Mouse (Mus musculus): ENCODE results near the gene Fgf15. TPM values are rescaled to one million over a fixed set of nuclear protein-coding genes. Genes with fewer than 3 reads are reported as not detected.
A peak's percentile ranks its signal among the peaks of the same experiment; 100 is the strongest.

The Fgf15 gene
- polyA plus RNA-seq, 1 experiment = not detected

DNA sequence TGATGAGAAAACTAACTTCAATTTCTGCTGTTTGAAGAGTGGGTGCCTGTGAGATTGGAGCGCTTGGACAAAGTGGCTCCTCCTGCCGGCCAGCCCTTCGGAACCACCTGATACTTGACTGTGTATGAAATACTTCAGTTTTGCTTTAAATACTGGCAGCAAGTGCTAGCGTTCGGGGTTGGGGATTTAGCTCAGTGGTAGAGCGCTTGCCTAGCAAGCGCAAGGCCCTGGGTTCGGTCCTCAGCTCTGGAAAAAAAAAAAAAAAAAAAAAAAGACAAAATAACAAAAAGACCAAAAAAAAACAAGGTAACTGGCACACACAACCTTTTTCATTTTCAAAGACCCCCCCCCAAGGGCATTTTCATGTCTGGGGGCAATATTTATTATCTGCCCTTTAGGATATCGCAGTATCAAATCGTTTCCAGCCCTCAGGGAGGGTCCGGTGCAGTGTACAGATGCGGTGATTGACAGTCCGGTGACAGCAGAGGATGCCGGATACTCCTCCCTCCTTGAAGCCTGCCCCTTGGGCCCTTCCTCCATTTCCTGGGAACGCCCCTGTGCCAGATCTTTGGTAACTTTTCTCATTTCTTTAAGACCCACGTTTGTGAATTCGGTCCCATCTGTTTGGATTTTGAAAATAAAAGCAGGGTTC, 18.1 kb downstream of the Fgf15 start:
- Histone ChIP-seq H3K27me3 (ENCODE audit: control insufficient read depth, insufficient read depth, low read length) (no peaks in the 10 kb centered on the region), H3K4me3 (ENCODE audit: control insufficient read depth, low read depth, low read length) (peak overlapping the region; percentile 98), H3K36me3 (ENCODE audit: control insufficient read depth, insufficient read depth, low read length) (peaks cover 1% of the 10 kb centered on the region), H3K27ac (ENCODE audit: control insufficient read depth, insufficient read depth, low read depth, low read length) (peak overlapping the region; percentile 71), H3K4me1 (ENCODE audit: control insufficient read depth, insufficient read depth, low read length) (peaks cover 4% of the 10 kb centered on the region)
- TF ChIP-seq POLR2A (IDR thresholded peaks at IDR 0.05; ENCODE audit: control insufficient read depth, low read depth, low read length) (no peak), CTCF (IDR thresholded peaks at IDR 0.05; ENCODE audit: control insufficient read depth, insufficient read depth, insufficient replicate concordance, low read depth, low read length) (no peak)

DNA sequence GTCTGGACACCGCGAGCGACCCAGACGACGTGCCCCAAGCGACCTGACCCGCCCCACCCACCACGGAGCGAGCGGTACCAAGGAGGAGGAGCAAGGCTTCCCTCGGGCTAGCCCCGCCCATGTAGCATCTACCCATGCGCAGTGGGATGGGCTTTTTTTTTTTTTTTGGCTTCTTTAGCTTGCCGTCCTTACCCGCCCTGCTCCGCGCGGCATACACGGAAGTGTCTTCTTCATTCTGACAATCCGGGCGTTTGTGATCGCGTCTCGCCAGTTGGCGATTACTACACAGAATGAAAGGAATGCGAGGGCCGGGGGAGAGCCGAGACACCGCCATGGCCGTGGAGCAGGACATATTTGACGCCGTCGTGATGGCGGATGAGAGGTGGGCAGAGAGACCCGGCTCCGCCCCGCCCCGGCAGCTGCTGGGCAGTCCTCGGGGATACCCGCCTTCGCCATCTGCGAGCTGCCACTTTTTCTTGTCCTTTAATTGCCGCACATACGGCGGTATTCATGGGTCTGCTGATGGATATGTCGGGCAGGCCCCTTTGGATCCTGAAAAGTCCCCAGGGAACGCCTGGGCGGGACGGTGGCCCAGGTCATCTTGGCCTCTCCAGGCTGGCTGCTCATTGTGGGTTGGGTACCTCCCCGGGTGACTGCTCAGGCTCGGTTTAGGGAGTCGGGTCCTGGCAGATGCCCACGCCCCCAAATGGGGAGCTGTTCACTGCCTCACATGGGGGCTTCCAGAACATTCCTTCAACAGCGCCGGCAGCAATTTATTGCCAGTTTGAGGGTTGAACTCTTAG, 18.8 kb downstream of the Fgf15 start, which contains the start of gene LTO1:
LTO1 (plus strand) TSS at position 153 of the 803 bp plus-strand sequence.
- TF ChIP-seq POLR2A (IDR thresholded peaks at IDR 0.05; ENCODE audit: control insufficient read depth, low read depth, low read length) = peak; percentile 77
- TF ChIP-seq CTCF (IDR thresholded peaks at IDR 0.05; ENCODE audit: control insufficient read depth, insufficient read depth, insufficient replicate concordance, low read depth, low read length) = no peak
- peaks cover 4% of the 10 kb centered on the region for H3K4me1 ChIP-seq (ENCODE audit: control insufficient read depth, insufficient read depth, low read length)
- peak within 1 kb of the TSS; percentile 89 for H3K27ac ChIP-seq (ENCODE audit: control insufficient read depth, insufficient read depth, low read depth, low read length)

DNA sequence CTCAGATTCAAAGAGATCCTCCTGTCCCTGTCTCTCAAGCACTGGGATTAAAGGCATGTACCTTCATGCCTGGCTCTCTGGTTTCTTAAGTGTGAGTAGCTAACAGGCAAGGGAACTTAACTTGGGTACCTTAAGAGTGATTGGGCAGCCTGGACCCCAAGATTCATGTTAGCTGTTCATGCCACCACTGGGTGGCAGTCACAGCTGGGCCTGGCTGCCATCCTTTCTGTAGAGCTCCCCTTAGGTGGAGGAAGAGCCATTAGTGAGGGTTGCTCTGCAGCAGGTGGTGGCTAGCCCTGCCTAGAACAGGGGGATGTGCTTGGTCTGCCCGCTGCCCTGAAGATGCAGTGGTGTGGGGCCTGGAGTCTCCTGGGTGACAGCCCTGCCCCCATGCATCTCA, 22.5 kb downstream of the Fgf15 start:
- no peak overlapping the region for H3K27ac ChIP-seq (ENCODE audit: control insufficient read depth, insufficient read depth, low read depth, low read length)
- peaks cover 4% of the 10 kb centered on the region for H3K4me1 ChIP-seq (ENCODE audit: control insufficient read depth, insufficient read depth, low read length)
- H3K4me3 ChIP-seq (ENCODE audit: control insufficient read depth, low read depth, low read length) = no peak overlapping the region
- peaks cover 1% of the 10 kb centered on the region for H3K36me3 ChIP-seq (ENCODE audit: control insufficient read depth, insufficient read depth, low read length)
- TF ChIP-seq CTCF (IDR thresholded peaks at IDR 0.05; ENCODE audit: control insufficient read depth, insufficient read depth, insufficient replicate concordance, low read depth, low read length) (no peak), POLR2A (IDR thresholded peaks at IDR 0.05; ENCODE audit: control insufficient read depth, low read depth, low read length) (no peak)
- H3K27me3 ChIP-seq (ENCODE audit: control insufficient read depth, insufficient read depth, low read length) = no peaks in the 10 kb centered on the region

More for the DNA sequence above, 18.8 kb downstream of the Fgf15 start, which contains the start of gene LTO1:
- Histone ChIP-seq H3K36me3 (ENCODE audit: control insufficient read depth, insufficient read depth, low read length) (peaks cover 1% of the 10 kb centered on the region), H3K4me3 (ENCODE audit: control insufficient read depth, low read depth, low read length) (peak within 1 kb of the TSS; percentile 98), H3K27me3 (ENCODE audit: control insufficient read depth, insufficient read depth, low read length) (no peaks in the 10 kb centered on the region)

DNA sequence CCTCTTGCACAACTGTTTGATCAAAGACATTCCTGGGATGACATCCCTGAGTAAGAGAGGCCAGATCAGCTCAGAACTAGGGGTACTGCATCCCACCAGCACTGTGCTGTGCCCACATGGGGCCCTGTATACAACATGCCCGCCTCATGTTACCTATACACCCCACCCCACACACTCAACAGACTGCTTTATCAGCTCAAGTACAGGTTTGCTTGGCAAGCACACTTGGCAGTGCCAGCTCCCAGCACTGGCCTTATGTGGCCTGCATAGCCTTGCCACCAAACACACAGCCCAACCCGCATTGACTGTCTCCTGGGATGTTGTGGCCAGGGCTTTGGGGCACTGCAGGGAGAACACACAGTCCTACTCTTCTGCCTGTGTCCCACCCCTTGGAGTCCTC, 31.3 kb downstream of the Fgf15 start:
- Histone ChIP-seq H3K27me3 (ENCODE audit: control insufficient read depth, insufficient read depth, low read length) (no peaks in the 10 kb centered on the region), H3K27ac (ENCODE audit: control insufficient read depth, insufficient read depth, low read depth, low read length) (no peak overlapping the region), H3K4me3 (ENCODE audit: control insufficient read depth, low read depth, low read length) (no peak overlapping the region), H3K4me1 (ENCODE audit: control insufficient read depth, insufficient read depth, low read length) (no peaks in the 10 kb centered on the region), H3K36me3 (ENCODE audit: control insufficient read depth, insufficient read depth, low read length) (no peaks in the 10 kb centered on the region)
- TF ChIP-seq POLR2A (IDR thresholded peaks at IDR 0.05; ENCODE audit: control insufficient read depth, low read depth, low read length) (no peak), CTCF (IDR thresholded peaks at IDR 0.05; ENCODE audit: control insufficient read depth, insufficient read depth, insufficient replicate concordance, low read depth, low read length) (no peak)

DNA sequence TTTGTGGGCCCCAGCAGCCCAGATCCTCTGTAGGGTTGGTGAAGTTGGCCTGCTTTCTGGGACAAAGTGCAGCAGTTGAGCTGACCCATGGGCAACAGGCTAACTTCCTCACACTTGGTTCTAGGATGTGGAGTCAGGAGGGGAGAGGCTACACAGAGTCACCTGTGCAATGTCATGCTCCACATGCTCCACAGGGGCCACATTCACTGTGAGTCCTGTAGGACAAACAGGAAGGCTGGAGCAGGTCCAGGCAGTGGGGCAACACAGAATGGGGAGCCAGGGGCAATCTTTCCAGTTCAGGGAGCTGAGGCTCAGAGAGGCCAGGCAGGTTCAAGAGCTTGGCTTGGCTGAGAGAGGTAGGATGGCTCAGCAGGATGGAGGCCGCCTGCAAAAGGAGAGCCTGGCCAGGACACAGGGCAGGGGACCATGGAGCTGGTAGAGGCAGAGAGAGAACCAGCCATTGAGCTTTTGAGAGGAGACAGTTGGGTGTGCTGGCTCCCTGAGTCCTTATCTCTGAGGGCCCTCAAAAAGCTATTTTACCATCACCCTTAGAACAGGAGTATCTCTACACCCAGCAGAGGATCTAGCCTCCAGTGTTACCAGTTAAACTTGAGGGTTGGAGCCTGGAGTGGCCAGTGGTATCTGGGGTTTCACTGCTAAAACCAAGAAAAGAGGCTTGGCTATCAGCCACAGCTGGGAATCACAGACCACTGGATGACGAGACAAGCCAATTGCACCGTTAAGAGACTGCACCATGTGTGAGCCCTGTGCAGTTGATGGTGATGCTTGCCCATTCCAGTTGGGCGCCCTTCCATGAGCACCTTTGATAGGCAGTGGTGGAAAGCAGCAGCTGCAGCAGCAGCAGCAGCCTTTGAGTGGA, 31.9 kb downstream of the Fgf15 start:
- no peak for TF ChIP-seq POLR2A (IDR thresholded peaks at IDR 0.05; ENCODE audit: control insufficient read depth, low read depth, low read length)
- Histone ChIP-seq H3K4me1 (ENCODE audit: control insufficient read depth, insufficient read depth, low read length) (no peaks in the 10 kb centered on the region), H3K4me3 (ENCODE audit: control insufficient read depth, low read depth, low read length) (no peak overlapping the region), H3K27me3 (ENCODE audit: control insufficient read depth, insufficient read depth, low read length) (no peaks in the 10 kb centered on the region), H3K27ac (ENCODE audit: control insufficient read depth, insufficient read depth, low read depth, low read length) (no peak overlapping the region), H3K36me3 (ENCODE audit: control insufficient read depth, insufficient read depth, low read length) (no peaks in the 10 kb centered on the region)

DNA sequence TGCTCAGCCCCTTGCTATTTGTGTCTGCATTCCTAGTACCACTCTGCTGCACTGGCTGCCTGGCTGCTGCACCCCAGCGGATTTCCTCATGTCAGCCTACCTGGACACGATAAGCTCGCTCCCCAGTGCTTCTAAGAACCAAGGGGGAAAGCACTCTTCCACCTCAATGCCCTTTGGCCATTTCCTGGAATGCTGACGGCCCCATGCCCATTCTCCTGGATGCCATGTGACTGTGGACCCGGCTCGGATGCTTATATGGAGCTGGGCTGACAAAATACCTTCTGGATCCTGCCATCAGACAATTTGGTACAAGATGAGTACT, 32.5 kb downstream of the Fgf15 start:
- Histone ChIP-seq H3K27me3 (ENCODE audit: control insufficient read depth, insufficient read depth, low read length) (no peaks in the 10 kb centered on the region), H3K4me3 (ENCODE audit: control insufficient read depth, low read depth, low read length) (no peak overlapping the region), H3K36me3 (ENCODE audit: control insufficient read depth, insufficient read depth, low read length) (no peaks in the 10 kb centered on the region), H3K4me1 (ENCODE audit: control insufficient read depth, insufficient read depth, low read length) (no peaks in the 10 kb centered on the region), H3K27ac (ENCODE audit: control insufficient read depth, insufficient read depth, low read depth, low read length) (no peak overlapping the region)
- TF ChIP-seq CTCF (IDR thresholded peaks at IDR 0.05; ENCODE audit: control insufficient read depth, insufficient read depth, insufficient replicate concordance, low read depth, low read length) (no peak), POLR2A (IDR thresholded peaks at IDR 0.05; ENCODE audit: control insufficient read depth, low read depth, low read length) (no peak)

DNA sequence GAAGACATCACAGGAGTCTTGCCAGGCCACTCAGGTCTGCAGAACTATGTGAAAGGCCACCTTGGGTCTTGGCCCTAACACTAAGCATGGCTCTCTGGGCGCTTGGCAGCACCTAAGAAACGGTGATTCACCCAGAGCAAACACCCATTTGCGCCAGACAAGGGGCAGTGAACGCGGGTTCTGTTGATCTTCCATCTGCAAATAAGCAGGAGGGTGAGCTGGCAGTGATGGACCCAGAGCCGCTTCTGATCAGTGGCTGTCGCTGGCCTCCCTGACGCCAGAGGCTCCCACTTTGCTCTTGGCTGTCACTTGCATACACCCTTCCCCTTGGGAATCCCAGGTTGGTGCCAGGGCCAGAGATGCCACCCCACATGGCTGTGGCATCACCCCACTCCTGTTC, 33.2 kb downstream of the Fgf15 start:
- Histone ChIP-seq H3K4me3 (ENCODE audit: control insufficient read depth, low read depth, low read length) (no peak overlapping the region), H3K27me3 (ENCODE audit: control insufficient read depth, insufficient read depth, low read length) (no peaks in the 10 kb centered on the region), H3K4me1 (ENCODE audit: control insufficient read depth, insufficient read depth, low read length) (no peaks in the 10 kb centered on the region), H3K36me3 (ENCODE audit: control insufficient read depth, insufficient read depth, low read length) (no peaks in the 10 kb centered on the region), H3K27ac (ENCODE audit: control insufficient read depth, insufficient read depth, low read depth, low read length) (no peak overlapping the region)
- TF ChIP-seq POLR2A (IDR thresholded peaks at IDR 0.05; ENCODE audit: control insufficient read depth, low read depth, low read length) (no peak), CTCF (IDR thresholded peaks at IDR 0.05; ENCODE audit: control insufficient read depth, insufficient read depth, insufficient replicate concordance, low read depth, low read length) (no peak)
